Mouse (Mus musculus) bone marrow, adult 2 months (tissue): ENCODE data around the gene Anks1b.

Source experiments
- CTCF ChIP-seq: fragments of 200-500 bp; IDR thresholded peaks from 2 replicates; pipeline ENCODE4 v1.5.1; 2011; ENCODE audit warnings: low read length, control low read depth; ENCODE audit not compliant: control insufficient read depth, insufficient read depth
- POLR2A ChIP-seq: fragments of 200-500 bp; IDR thresholded peaks from 2 replicates; pipeline ENCODE4 v1.6.1; 2011; ENCODE audit warnings: low read depth, mild to moderate bottlenecking, control low read depth, low read length, borderline replicate concordance; ENCODE audit not compliant: control insufficient read depth

GRCm38 (mm10) chr10:90974491-90974890 lies 1101.2 kb downstream of the Anks1b start:
- TF ChIP-seq CTCF (no peak), POLR2A (no peak)
